Mouse (Mus musculus): ENCODE measurements around the gene Cgnl1.

Cgnl1 gene

DNA sequence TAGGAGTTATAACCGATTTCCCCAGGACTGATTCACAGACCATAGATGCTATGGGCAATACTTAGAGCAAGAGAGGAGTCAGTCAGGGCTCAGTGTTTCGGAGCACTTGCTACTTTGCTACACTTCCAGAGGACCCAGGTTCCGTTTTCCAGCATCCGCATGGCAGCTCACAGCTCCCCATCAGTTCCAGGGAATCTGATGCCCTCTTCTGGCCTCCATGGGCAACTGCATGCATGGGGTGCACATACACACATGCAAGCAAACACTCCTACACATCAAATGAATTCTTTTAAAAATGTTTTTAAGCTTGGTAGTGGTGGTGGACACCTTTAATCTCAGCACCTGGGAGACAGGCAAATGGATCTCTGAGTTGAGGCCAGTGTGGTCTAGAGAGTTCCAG lies 98.9 kb downstream of the Cgnl1 start:
- DNase-seq (ENCODE audit: low read depth, low spot score): no peak

DNA sequence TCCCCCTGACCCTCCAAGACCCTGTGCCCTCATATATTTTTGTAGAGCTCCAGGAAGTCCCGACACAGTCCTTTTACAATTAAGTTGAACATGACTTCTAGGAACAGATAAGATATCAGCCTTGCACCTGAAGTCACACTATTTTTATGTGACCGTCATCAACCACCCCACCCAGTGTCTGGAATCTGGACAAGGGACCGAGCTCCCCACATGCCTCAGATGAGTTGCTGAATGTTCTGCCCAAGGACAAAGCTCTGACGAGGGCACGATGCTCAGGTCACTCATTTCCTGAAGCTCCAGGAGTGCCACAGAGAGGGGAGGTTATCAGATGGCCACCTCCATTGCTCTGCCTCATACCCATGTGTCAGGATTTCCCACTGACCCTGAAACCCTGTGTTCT lies 100.7 kb downstream of the Cgnl1 start:
- no peak for DNase-seq (ENCODE audit: low read depth, low spot score)

DNA sequence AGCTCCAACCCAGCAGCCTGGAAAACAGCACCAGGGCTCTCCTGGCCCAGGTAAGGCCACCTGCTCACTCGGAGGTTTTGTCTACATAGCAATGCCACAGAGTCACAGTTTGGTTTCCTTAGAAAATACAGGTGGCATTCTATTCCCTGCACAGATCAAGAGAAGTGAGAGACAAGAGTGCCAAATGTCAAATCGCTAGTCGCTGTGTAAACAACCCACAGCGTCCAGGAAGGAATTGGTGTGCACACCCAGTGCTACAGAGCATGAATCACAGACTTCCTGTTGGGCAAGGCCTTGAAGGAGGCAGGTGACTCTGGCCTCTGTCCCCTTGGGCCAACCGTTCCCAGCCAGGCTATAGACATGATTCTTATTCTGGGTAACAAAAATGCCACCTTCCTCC lies 103.8 kb downstream of the Cgnl1 start:
- peak; percentile 38 for DNase-seq (ENCODE audit: low read depth, low spot score)

DNA sequence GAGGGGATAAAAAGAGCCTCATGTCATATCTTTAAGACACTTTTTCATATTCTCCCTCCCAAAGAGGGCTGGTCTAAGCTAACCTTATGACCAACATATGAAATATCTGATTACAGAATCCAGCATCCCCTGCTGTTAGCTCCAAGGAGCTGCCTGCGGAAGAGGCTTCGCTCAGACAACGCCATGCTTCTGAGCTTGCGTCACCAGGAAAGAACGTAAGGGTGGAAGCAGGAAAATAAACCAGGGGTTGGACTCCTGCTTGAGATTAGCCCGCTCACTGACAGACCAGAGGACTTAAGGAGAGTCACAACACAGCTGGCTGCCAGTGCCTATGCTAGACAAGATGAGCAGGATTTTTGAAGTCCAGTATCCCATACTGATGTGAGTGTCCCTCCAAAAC lies 105.0 kb downstream of the Cgnl1 start:
- no peak for DNase-seq (ENCODE audit: low read depth, low spot score)

DNA sequence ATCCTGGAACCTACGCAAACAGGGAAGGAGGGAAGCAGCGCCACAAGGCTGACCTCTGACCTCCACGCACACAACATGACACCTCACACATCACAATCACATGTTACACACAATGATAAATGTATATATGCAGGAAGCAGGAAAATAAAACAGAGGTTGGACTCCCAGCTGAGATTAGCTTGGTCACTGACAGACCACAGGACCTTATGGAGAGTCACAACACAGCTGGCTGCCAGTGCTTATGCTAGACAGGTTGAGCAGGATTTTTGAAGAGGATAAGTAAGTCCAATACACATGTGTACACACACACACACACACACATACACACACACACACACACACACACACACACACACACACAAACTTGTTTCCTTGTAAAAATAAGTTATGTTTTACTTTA lies 105.9 kb downstream of the Cgnl1 start:
- no peak for DNase-seq (ENCODE audit: low read depth, low spot score)

DNA sequence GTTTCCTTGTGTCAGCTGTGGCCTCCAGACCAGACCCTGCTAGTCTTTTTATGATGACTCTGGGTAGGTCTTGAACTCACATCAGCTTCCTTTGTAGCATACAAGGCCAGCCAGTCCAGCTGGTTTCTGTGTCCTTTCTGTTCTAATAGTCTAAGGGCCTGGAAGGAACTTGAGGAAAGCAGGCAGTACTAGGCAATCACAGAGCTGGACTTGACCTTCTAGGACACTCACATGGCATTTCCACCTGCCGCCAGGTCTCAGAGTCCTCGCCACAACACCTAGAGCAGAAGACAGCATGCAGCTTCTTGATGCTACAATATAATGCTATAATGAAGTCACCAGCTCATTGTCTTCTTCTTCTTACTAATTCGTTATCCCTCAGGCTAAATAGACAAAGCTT lies 106.5 kb downstream of the Cgnl1 start:
- DNase-seq (ENCODE audit: low read depth, low spot score): no peak

DNA sequence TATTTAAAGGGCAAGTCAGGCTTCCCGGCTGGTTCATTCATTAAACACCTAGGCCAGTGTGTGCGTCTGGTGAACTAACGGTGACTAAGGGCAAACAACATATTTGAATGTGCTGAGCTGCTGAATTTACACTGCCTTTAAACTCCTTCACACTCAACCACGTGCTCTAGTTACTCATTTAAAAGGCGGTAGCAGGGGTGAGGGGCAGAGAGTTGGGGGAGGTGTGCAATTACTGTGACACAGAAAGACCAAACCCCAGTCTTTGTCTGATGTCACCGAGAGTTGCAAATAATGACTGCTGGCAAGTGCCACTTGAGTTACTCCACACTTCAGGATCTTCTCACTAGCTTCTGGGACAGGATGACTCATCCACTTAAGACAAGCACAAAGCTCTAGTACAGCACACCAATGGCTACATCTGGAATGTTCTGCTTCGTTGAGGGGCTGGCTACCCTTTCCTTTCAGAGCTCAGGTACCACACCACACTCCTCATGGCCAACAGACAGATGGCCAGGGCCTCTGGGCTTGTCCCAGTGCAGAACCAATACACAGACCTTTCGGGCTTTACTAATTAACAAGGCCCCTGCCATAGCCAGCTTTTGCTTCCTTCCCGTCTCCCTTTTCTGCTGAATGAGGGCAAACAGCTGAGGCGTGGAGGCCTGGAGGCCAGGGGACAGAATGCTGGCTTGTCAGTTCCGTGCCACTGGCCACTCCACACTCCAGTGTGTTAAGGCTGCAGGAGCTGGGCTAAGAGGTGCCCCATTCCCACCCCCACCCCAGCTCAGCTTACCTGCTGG lies 107.8 kb downstream of the Cgnl1 start:
- DNase-seq (ENCODE audit: low read depth, low spot score): peak; percentile 40

DNA sequence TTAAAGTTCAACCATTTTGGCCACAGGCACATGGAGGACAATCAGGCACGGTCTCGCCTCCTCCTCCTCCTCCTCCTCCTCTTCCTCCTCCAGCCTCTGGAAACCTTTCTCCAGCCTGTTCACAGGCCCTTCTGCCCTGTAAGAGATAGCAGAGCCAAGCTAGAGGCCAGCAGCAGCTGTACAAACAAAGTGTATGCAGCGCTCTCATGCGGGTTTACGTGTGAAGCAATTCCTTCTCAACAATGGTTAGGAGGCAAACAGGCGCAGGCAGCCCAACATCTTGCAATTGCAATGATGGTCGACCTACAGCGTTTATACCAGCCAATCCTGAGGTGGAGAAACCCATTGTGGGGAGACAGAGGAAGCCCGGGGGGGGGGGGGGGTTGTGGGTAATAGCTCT lies 110.9 kb downstream of the Cgnl1 start:
- DNase-seq (ENCODE audit: low read depth, low spot score): no peak

DNA sequence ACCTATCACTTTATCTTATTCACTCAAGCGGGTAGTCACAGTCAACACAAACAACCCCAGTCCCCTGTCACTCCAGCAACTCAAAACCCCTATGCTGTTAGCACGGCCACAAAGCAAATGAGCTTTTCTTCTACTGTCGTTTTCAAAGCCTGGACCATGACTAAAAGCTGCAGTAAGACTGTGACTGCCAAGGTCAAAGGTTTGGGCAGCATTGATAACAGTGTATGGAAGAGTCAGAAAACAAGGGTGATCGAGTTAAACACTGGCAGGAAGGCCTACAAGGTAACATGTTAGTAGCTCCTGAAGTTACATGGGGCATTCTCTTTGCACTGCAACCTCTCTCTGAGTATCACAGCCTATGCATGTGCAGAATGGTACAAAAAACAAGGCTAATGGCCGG lies 111.7 kb downstream of the Cgnl1 start:
- DNase-seq (ENCODE audit: low read depth, low spot score): no peak

DNA sequence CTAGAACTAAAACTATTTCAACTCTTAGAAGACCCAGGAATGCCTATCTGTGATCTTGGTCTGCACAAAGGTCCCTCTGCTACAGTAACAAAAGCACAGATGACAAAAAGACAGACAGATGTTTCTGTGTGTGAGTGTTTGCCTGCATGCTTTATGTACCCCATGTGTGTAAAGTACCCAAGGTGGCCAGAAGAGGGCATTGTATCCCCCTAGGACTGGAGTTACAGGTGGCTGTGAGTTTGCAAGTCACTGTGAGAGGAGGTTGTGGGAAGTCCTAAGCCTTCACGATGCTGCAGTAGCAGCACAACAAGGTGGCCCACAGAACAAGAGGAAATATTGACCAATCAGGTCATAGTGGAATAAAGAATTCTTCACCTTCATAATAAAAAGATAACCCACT lies 114.2 kb downstream of the Cgnl1 start:
- no peak for DNase-seq (ENCODE audit: low read depth, low spot score)

DNA sequence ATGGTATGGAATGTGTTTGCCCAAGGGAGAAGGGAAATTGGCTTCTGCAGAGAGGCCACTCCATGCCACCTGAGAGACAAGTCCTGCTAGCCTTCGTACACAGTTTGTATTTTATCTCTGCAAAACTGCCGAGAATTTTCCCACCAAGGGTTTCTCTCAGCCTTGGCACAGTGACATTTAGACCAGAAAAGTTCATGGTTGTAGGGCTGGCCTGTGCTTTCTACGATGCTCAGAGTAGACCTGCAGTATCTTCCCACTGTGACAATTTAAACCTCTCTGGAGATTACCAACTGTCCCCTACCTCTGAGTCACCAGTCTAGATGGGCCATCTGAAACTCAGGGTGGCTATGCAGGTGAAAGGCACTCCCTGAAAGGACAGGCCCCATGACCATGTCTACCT lies 116.5 kb downstream of the Cgnl1 start:
- peak; percentile 31 for DNase-seq (ENCODE audit: low read depth, low spot score)

DNA sequence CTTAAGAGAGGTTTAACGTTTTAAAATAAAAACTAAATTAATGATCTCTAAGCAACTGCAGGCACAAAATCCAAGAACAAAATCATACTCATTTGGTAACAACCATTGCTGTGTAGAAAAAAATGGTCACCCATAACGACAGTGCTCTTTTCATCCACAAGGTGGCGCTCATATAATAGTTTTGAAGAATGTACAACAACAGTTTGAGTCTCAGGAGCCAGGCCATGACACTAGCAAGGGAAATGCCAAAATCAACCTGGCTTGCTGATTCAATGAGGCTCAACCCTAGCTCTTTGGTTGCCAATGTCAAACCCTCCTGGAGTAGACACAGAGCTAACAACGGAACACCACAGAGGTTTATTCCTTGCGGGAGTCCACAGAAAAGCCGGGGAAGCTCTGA lies 125.3 kb downstream of the Cgnl1 start:
- DNase-seq (ENCODE audit: low read depth, low spot score): peak; percentile 88

DNA sequence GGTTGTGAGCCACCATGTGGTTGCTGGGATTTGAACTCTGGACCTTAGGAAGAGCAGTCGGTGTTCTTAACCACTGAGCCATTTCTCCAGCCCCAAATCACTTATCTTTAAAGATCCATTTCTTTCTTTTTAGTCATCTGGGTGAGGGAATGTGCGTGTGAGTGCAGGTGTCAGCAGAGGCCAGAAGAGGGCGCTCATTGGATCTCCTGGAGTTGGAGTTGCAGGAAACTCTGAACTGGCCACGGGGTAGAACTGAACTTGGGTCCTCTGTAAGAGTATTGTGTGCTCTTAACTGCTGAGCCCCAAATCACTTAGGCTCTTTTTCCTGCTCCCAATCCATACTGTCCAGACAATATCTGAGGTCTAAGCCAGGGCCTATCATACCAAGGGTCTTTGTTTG lies 127.8 kb downstream of the Cgnl1 start:
- DNase-seq (ENCODE audit: low read depth, low spot score): no peak

DNA sequence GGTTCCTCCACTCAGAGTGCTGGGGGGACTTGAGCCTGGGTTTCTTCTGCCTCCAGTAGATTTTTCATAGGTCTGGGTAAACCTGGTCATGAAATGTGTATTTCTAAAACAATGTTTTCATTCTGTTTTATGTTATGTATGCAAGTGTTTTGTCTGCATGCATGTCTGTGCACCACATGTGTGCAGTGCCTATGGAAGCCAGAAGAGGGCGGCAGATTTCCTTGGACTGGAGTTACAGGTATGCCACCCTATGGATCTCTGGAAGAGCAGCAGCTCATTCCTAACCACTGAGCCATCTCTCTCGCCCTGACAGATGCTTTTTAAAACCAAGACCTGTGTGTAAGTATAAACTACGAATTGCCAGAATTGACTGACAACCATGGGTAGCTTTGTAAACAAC lies 129.1 kb downstream of the Cgnl1 start:
- DNase-seq (ENCODE audit: low read depth, low spot score): no peak

DNA sequence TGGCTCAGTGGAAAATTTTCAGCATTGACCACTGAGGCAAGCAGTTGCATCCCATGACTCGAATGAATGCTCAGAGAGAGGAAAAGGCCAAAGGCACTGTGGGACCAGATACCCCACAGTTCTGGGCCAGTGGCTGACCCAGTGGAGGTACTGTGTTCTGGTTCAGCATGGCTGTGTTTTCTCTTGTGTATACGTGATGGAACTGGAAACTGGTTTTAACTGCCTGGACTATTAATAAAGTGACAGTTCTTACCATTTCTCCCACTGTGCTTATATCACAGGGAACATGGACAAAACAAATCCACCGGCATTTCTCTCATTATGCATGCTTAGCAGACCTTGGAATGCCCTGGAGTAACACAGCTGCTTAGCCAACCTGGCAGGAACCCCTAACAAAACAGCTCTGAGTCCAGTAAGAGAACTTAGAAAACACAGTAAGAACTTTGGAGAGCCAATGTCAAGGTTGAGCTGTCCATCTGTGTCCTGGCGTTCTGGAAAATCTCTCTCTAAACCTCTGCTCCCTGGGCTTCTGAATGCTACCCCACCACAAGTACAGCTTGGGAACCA lies 131.0 kb downstream of the Cgnl1 start:
- no peak for DNase-seq (ENCODE audit: low read depth, low spot score)

DNA sequence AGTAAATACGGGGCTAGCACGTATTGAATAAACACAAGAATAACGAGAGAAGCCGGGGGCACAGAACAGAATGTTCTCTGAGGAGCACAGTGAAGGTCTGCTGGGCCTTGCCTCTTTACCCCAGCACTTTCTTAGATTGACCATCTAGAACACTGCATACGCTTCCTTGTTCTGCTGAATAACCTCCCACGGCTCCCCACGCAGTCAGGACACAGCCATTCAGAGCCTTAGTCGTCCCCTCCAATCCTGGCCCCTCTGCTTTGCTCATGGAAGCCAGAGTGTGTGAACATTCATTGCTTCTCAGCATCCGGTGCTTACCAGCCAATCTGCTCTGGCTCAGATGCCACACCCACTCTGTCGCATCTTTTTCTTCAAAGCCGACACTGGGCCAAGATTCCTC lies 133.2 kb downstream of the Cgnl1 start:
- no peak for DNase-seq (ENCODE audit: low read depth, low spot score)

DNA sequence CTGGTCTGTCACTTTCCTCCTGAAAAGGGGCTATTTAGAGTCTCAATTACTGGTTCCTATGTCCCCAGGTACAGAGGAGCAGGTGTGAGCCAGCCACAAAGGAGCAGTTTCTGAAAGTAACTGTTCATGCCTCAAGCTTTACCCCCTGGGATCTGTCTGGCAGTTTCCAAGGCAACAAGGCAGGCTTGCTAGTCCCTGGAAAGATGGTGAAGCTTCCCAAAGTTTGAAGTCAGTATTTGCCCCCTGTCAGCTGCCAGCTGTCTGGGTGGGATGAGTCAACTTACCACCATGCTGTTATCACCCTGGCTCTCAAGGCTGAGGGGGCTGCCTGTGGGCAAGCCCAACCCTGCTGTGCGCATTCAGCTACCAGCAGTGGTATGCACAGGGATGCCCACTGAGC lies 134.5 kb downstream of the Cgnl1 start:
- DNase-seq (ENCODE audit: low read depth, low spot score): no peak

DNA sequence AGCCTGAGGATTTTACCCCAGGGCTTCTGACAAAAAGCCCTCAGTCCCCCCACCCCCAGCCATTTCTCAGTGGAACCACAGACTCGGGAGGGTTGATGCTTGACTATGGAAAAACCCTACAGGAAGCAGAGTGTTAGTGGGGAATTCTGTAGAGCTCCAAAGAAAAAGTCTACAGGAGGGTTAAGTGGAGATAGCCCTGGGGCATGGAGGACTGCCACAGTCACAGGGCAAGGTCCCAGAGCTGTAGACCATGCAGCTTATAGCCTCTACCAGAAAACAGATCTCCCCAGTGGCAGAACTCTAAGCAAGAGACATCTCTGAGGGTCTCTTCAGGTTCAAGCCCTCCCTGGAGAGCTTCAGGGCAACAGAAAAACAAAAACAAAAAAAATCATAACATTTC lies 135.8 kb downstream of the Cgnl1 start:
- no peak for DNase-seq (ENCODE audit: low read depth, low spot score)

DNA sequence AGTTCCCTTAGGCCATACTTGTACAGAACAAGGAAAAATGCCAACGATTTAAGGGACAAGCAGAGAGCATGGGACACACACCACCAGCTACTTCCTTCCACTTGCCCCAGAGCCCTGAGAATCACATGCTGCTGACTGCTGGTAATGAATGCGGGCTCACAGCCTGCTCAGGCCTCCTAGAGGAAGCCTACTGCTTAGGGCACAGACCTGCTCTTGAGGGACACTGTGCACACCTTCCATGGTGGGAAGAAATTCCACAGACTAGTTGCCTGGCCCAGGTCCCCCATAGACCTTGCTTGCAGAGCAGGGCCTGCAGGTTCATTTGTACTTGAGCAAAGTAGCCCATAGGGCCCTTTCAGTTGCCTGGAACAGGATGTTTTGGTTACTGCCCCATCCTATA lies 136.5 kb downstream of the Cgnl1 start:
- DNase-seq (ENCODE audit: low read depth, low spot score): no peak

DNA sequence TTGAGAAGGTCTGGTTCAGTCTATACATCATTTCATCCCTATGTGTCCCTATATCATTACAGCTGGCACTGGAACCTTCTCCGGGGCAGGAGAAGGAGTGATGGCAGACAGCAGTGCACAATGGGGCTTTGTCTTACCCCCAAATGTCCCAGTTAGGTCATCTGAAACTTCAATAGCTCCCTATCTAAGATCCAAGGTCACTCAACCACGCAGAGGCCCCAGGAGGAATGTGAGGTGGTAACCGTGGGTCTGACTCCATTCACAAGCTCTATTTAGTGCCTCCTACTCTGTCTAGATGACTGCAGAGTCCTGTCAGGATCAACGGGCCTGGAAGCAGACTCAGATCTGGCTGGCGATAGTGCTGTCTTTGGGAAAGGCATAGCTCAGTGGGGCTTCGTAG lies 142.5 kb downstream of the Cgnl1 start:
- DNase-seq (ENCODE audit: low read depth, low spot score): no peak

DNA sequence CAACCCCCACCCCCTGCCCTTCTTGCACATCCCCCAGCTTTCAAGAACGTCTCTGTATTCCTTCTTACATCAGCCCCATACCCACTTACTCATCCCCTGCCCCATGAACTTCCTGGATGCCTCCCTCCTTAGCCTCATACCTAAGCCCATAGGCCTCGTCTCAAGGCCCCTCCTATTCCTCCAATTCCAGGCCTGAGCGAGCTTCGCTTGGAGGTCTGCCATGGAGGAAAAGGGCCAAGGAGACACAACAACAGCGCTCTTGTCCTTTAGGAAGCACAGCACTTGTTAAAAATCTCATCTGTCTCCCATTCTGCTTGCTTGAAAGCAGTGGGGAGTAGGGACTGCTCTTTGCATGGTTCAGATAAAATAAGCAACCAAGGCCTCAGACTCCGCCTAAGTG lies 143.1 kb downstream of the Cgnl1 start:
- no peak for DNase-seq (ENCODE audit: low read depth, low spot score)

DNA sequence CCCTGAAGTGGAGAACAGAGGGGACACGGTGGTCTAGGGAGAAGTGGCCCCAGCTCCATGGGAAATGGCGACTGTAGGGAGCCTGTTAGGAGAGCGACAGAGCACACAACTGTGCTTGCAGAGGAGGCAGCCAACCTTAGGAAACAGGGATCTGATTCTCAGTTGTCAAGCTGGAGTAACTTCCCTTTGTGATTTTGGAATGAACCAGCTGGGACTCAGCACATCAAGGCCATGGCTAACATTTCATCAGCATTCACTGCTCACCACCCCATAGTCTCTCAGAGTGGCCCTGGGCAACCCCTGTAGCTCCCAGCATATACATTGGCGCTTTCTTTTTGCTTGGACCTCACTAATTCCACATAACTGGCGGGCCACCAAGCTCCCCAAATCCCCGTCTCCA lies 145.4 kb downstream of the Cgnl1 start:
- DNase-seq (ENCODE audit: low read depth, low spot score): no peak

DNA sequence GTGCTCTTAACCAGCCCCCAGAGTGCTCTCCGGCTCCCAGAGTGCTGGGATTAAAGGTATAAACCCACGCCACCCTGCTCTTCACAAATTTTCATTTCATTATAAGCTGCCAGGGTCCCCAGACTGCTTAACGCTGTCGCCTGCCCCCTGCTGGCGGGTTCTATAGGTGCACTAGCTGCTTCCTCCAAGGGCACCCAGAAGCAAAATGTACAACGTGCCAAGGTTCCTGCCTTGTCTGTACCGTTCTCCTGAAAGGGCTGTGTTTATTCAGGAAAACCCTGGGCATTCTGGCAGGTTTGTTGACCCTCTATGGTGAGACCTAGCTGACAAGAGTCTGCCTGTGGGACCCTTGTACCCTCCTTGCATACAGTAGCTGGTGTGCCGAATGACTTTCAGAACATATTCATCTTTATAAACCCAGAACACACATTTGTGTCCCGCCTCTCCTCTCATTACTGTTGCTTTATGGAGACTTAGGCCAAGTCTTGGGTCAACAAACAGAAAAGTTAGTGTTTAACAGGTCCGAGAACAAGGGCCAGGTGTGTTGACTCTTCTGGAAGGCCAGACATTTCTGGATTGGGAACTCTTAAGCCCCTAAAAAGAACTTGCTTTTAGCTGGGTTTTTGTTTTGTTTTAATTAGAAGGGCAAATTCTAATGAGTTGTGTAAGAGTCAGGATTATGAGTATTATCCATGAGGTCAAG lies 146.5 kb downstream of the Cgnl1 start:
- peak; percentile 59 for DNase-seq (ENCODE audit: low read depth, low spot score)
